Mouse (Mus musculus): ENCODE measurements around the gene Samd4.

GRCm38 (mm10) chr14:46955109-46955508, 72.5 kb downstream of the Samd4 start:
- TF ChIP-seq EP300 (IDR thresholded peaks at IDR 0.05; ENCODE audit: low read depth) (no peak), CTCF (IDR thresholded peaks at IDR 0.05; ENCODE audit: low read depth) (no peak)
